Mouse (Mus musculus) myocyte (in vitro differentiated cells): ENCODE measurements around the gene Cilp2.

Experiments
- CEBPB ChIP-seq: IDR thresholded peaks from 2 replicates; pipeline ENCODE4 v1.6.1; 2011; ENCODE audit warnings: mild to moderate bottlenecking, moderate library complexity; ENCODE audit not compliant: poor library complexity, insufficient read depth, severe bottlenecking
- E2F4 ChIP-seq: IDR thresholded peaks from one replicate; pipeline ENCODE4 v1.6.1; 2011; ENCODE audit warnings: mild to moderate bottlenecking, control low read depth, moderate library complexity; ENCODE audit not compliant: insufficient read depth
- MAX ChIP-seq: IDR thresholded peaks from one replicate; pipeline ENCODE4 v1.6.1; 2011; ENCODE audit warnings: low read depth, mild to moderate bottlenecking, control low read depth
- POLR2A ChIP-seq: IDR thresholded peaks from one replicate; pipeline ENCODE4 v1.6.1; 2011; ENCODE audit warnings: low read depth, mild to moderate bottlenecking, control low read depth, moderate library complexity; ENCODE audit not compliant: insufficient read length
- TCF12 ChIP-seq: IDR thresholded peaks from one replicate; pipeline ENCODE4 v1.6.1; 2011; ENCODE audit warnings: mild to moderate bottlenecking, control low read depth; ENCODE audit not compliant: poor library complexity, insufficient read depth, severe bottlenecking

- TF ChIP-seq POLR2A (no peak), CEBPB (no peak), MAX (no peak), E2F4 (no peak), TCF12 (no peak)
Observed at GRCm38 (mm10) chr8:69863387-69864020, 24.0 kb downstream of the Cilp2 start.
